Mouse (Mus musculus) G1E (cell line): Measurements from ENCODE around the gene Zfyve28. TPM values are rescaled to one million over a fixed set of nuclear protein-coding genes. Genes with fewer than 3 reads are reported as not detected.

ENCODE experiments used
- ATAC-seq: 2 replicates; pipeline ENCODE4 v1.8.0; 2016; ENCODE audit warnings: mild to moderate bottlenecking; ENCODE audit not compliant: insufficient number of reproducible peaks, poor library complexity, low FRiP score, severe bottlenecking; ENCODE audit errors: extremely low read depth
- DNase-seq: peaks from one replicate; pipeline ENCODE4 v3.0.0; 2012; ENCODE audit warnings: low spot score
- H3K27me3 ChIP-seq: 2 replicates; pipeline ENCODE4 v1.6.1; 2012; ENCODE audit warnings: mild to moderate bottlenecking, low read length, inconsistent platforms; ENCODE audit not compliant: insufficient read depth
- H3K36me3 ChIP-seq: replicated peaks from 2 replicates; pipeline ENCODE3; 2012; ENCODE audit warnings: mild to moderate bottlenecking, inconsistent platforms
- H3K4me1 ChIP-seq: 2 replicates; pipeline ENCODE4 v1.6.1; 2012; ENCODE audit warnings: low read depth, low read length, inconsistent platforms, mixed read lengths; ENCODE audit not compliant: insufficient read depth
- H3K4me3 ChIP-seq: 2 replicates; pipeline ENCODE4 v1.5.1; 2012; ENCODE audit warnings: low read depth, mild to moderate bottlenecking, inconsistent platforms, low read length, moderate library complexity, mixed read lengths
- H3K9me3 ChIP-seq: replicated peaks from 2 replicates; pipeline ENCODE4 v1.6.1; 2012; ENCODE audit warnings: inconsistent platforms
- CTCF ChIP-seq: IDR thresholded peaks from 2 replicates; pipeline ENCODE4 v1.5.1; 2012; ENCODE audit warnings: low read depth, low read length, inconsistent platforms, mixed read lengths
- GATA1 ChIP-seq: IDR thresholded peaks from 2 replicates; pipeline ENCODE4 v1.6.1; 2012; ENCODE audit warnings: borderline replicate concordance, low read length, inconsistent platforms, mixed read lengths
- GATA2 ChIP-seq: IDR thresholded peaks from 2 replicates; pipeline ENCODE4 v1.6.1; 2012; ENCODE audit warnings: low read depth, low read length, inconsistent platforms, borderline replicate concordance
- POLR2AphosphoS5 ChIP-seq: IDR thresholded peaks from 2 replicates; pipeline ENCODE4 v1.6.1; 2012; ENCODE audit warnings: low read depth, low read length, inconsistent platforms; ENCODE audit not compliant: insufficient replicate concordance
- TAL1 ChIP-seq: conservative IDR thresholded peaks from 2 replicates; pipeline ENCODE4 v1.6.1; 2012; ENCODE audit warnings: low read depth, low read length, inconsistent platforms, mixed read lengths
- polyA plus RNA-seq: library from polyadenylated mRNA; stranded (reverse); fragments of >175 nt; gene quantifications from 2 replicates; pipeline ENCODE4 v1.2.3, GENCODE M21; 2012
- total RNA-seq, 2 experiments: library from RNA; stranded (forward) in 1 of 2; stranded (reverse) in 1 of 2; fragments of 200-1000 nt in 1 of 2; fragments of >200 nt in 1 of 2; fragmentation: Nextera tagmentation in 1 of 2; gene quantifications; 2 replicates each; pipeline ENCODE4 v1.2.3; 2014 to 2017

Gene Zfyve28
- total and polyA plus RNA-seq, 3 experiments: 0.05 TPM; not detected in 2

- TF ChIP-seq TAL1 (no peak), POLR2AphosphoS5 (no peak), GATA1 (no peak), GATA2 (no peak), CTCF (no peak)
- ATAC-seq: no peak
- no peaks in the 10 kb centered on the region for H3K4me1 ChIP-seq
- no peak overlapping the region for H3K4me3 ChIP-seq
- H3K9me3 ChIP-seq: no peaks in the 10 kb centered on the region
- H3K27me3 ChIP-seq: no peaks in the 10 kb centered on the region
- no peak for DNase-seq
- no peaks in the 10 kb centered on the region for H3K36me3 ChIP-seq
Observed at GRCm38 (mm10) chr5:34147554-34147953, 140.7 kb downstream of the Zfyve28 start.

Other genes starting within 250 kb of the Zfyve28 start
- gene Poln, start 119.0 kb downstream of the Zfyve28 start, total RNA-seq (2014; fragmentation: Nextera tagmentation): 0.83 TPM in 1 of 2 replicates, not detected in the other
- 2.9 and 3.4 TPM in 2 replicates for gene Poln, start 119.0 kb downstream of the Zfyve28 start, total RNA-seq (2017)
- gene Poln, start 119.0 kb downstream of the Zfyve28 start, polyA plus RNA-seq: not detected in 2 replicates
- gene Haus3, start 118.9 kb downstream of the Zfyve28 start, total RNA-seq (2014; fragmentation: Nextera tagmentation): 85.7 and 94.2 TPM in 2 replicates
- 111 and 121 TPM in 2 replicates for gene Haus3, start 118.9 kb downstream of the Zfyve28 start, total RNA-seq (2017)
- gene Haus3, start 118.9 kb downstream of the Zfyve28 start, polyA plus RNA-seq: 1.3 and 2.0 TPM in 2 replicates
- 9.8 and 12.8 TPM in 2 replicates for gene Mxd4, start 100.7 kb downstream of the Zfyve28 start, total RNA-seq (2014; fragmentation: Nextera tagmentation)
- gene Mxd4, start 100.7 kb downstream of the Zfyve28 start, total RNA-seq (2017): 28.4 and 38.6 TPM in 2 replicates
- 15.0 and 17.9 TPM in 2 replicates for gene Mxd4, start 100.7 kb downstream of the Zfyve28 start, polyA plus RNA-seq
- not detected in 2 replicates for gene Cfap99, start 151 bp upstream of the Zfyve28 start, total RNA-seq (2014; fragmentation: Nextera tagmentation)
- gene Cfap99, start 151 bp upstream of the Zfyve28 start, total RNA-seq (2017): not detected in 2 replicates
- gene Cfap99, start 151 bp upstream of the Zfyve28 start, polyA plus RNA-seq: not detected in 2 replicates
- gene Rnf4, start 47.8 kb upstream of the Zfyve28 start, total RNA-seq (2014; fragmentation: Nextera tagmentation): 196 and 202 TPM in 2 replicates
- gene Rnf4, start 47.8 kb upstream of the Zfyve28 start, total RNA-seq (2017): 161 TPM in 2 replicates
- gene Rnf4, start 47.8 kb upstream of the Zfyve28 start, polyA plus RNA-seq: 32.0 and 41.8 TPM in 2 replicates
- gene Fam193a, start 81.5 kb upstream of the Zfyve28 start, total RNA-seq (2014; fragmentation: Nextera tagmentation): 71.3 and 74.9 TPM in 2 replicates
- 24.3 TPM in 2 replicates for gene Fam193a, start 81.5 kb upstream of the Zfyve28 start, total RNA-seq (2017)
- gene Fam193a, start 81.5 kb upstream of the Zfyve28 start, polyA plus RNA-seq: 14.7 and 17.4 TPM in 2 replicates
- gene Tnip2, start 225.5 kb upstream of the Zfyve28 start, total RNA-seq (2014; fragmentation: Nextera tagmentation): 5.4 and 11.1 TPM in 2 replicates
- 17.1 and 19.6 TPM in 2 replicates for gene Tnip2, start 225.5 kb upstream of the Zfyve28 start, total RNA-seq (2017)
- gene Tnip2, start 225.5 kb upstream of the Zfyve28 start, polyA plus RNA-seq: 4.8 and 4.9 TPM in 2 replicates
- 2.2 and 3.1 TPM in 2 replicates for gene Sh3bp2, start 237.4 kb upstream of the Zfyve28 start, total RNA-seq (2014; fragmentation: Nextera tagmentation)
- 3.5 and 5.6 TPM in 2 replicates for gene Sh3bp2, start 237.4 kb upstream of the Zfyve28 start, total RNA-seq (2017)
- 5.7 and 6.7 TPM in 2 replicates for gene Sh3bp2, start 237.4 kb upstream of the Zfyve28 start, polyA plus RNA-seq